Mouse (Mus musculus) hindbrain, embryonic 15.5 days (tissue): ENCODE data around the gene Ogt. TPM values are rescaled to one million over a fixed set of nuclear protein-coding genes. Genes with fewer than 3 reads are reported as not detected.

Experiments
- ATAC-seq: fragments of 200-750 bp; cut with Nextera tagmentation; 2 replicates; pipeline ENCODE4 v1.8.0; 2017; ENCODE audit warnings: low read depth, moderate number of reproducible peaks, moderate TSS enrichment; ENCODE audit not compliant: low FRiP score
- H3K27ac ChIP-seq: fragments of 300-500 bp; sonication (generic); replicated peaks from 2 replicates; pipeline ENCODE4 v1.5.1; 2015; ENCODE audit warnings: mild to moderate bottlenecking, inconsistent platforms
- H3K27me3 ChIP-seq: fragments of 300-500 bp; sonication (generic); 2 replicates; pipeline ENCODE4 v1.6.1; 2015; ENCODE audit warnings: control low read depth, inconsistent platforms
- H3K36me3 ChIP-seq: fragments of 300-500 bp; sonication (generic); 2 replicates; pipeline ENCODE4 v1.6.1; 2015; ENCODE audit warnings: control low read depth, inconsistent platforms
- H3K4me1 ChIP-seq: fragments of 300-500 bp; sonication (generic); replicated peaks from 2 replicates; pipeline ENCODE4 v1.6.1; 2015; ENCODE audit warnings: control low read depth, inconsistent platforms
- H3K4me2 ChIP-seq: fragments of 300-500 bp; sonication (generic); 2 replicates; pipeline ENCODE4 v1.6.1; 2015; ENCODE audit warnings: moderate library complexity, mild to moderate bottlenecking, inconsistent platforms
- H3K4me3 ChIP-seq: fragments of 300-500 bp; sonication (generic); 2 replicates; pipeline ENCODE4 v1.5.1; 2015; ENCODE audit warnings: mild to moderate bottlenecking, inconsistent platforms
- H3K9ac ChIP-seq: fragments of 300-500 bp; sonication (generic); 2 replicates; pipeline ENCODE4 v1.6.1; 2015; ENCODE audit warnings: inconsistent platforms
- H3K9me3 ChIP-seq: fragments of 300-500 bp; sonication (generic); 2 replicates; pipeline ENCODE4 v1.6.1; 2016; ENCODE audit warnings: control low read depth, inconsistent platforms
- WGBS: fragments of 180-500 bp; shearing (Covaris S2); methylation state at CpG from one replicate; pipeline ENCODE4 v1.1.7; 2015; 5-methylcytosine and 5-hydroxymethylcytosine counted together
- polyA plus RNA-seq: library from polyadenylated mRNA; unstranded; fragments of >200 nt; fragmentation: Nextera tagmentation; extraction: Ambion mirVana; gene quantifications from 2 replicates; pipeline ENCODE4 v1.2.1, GENCODE M21; 2015

Ogt gene
- polyA plus RNA-seq, 1 experiment from 2014 or later = 181 TPM

DNA sequence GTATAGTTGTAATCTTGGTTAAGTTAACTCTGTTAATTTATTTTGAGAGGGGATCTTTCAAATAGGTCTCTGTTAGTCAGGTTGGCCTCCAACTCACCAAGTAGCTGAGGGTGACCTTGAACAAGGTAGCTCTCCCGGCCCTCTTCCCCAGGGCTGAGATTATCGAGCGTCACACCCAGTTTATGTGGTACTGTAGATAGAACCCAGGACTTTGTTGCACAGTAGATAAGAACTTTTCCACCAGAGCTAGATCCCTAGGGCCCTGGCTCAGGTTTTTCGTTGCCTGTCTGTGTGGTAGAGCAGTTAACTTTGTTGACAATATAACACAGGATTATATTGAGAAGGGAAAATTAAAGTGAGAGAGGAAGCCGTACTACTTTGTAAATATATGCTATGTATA lies 6.8 kb downstream of the Ogt start:
- no peak for ATAC-seq
- no peak overlapping the region for H3K27ac ChIP-seq
- no peaks in the 10 kb centered on the region for H3K9me3 ChIP-seq
- H3K36me3 ChIP-seq = no peaks in the 10 kb centered on the region
- H3K4me1 ChIP-seq = peaks cover 16% of the 10 kb centered on the region
- H3K9ac ChIP-seq = no peak overlapping the region
- 85% methylated on average over 5 of the region's 5 CpGs for WGBS
- H3K4me3 ChIP-seq = no peak overlapping the region
- no peaks in the 10 kb centered on the region for H3K27me3 ChIP-seq
- no peak overlapping the region for H3K4me2 ChIP-seq

DNA sequence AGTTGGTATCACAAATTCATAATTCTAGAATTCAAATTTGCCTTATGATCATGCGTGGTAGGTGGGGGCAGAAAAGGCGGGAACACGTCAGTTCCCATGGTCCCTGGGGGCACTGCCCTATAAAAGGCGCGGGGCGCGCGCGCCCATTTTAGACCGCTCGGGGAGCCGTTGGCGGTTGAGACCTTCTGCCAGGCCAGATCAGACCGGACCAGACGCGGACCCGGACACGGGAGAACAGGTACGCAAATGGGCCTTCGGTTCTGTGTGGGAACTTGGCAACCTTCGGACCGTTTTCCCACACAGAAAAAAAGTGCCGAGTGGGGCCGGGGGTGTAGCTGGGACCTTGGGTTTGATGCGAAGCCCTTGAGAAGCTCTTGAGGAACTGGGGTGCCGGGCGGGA lies 55.8 kb downstream of the Ogt start:
- H3K27ac ChIP-seq = no peak overlapping the region
- no peak overlapping the region for H3K9ac ChIP-seq
- H3K36me3 ChIP-seq = no peaks in the 10 kb centered on the region
- no peak for ATAC-seq
- H3K27me3 ChIP-seq = no peaks in the 10 kb centered on the region
- no peaks in the 10 kb centered on the region for H3K4me1 ChIP-seq
- 0 out of 2 replicates have a peak, but pooled peaks cover 4% of the 10 kb centered on the region for H3K9me3 ChIP-seq
- no peak overlapping the region for H3K4me3 ChIP-seq
- no peak overlapping the region for H3K4me2 ChIP-seq
- WGBS = 93% methylated on average over 27 of the region's 27 CpGs

DNA sequence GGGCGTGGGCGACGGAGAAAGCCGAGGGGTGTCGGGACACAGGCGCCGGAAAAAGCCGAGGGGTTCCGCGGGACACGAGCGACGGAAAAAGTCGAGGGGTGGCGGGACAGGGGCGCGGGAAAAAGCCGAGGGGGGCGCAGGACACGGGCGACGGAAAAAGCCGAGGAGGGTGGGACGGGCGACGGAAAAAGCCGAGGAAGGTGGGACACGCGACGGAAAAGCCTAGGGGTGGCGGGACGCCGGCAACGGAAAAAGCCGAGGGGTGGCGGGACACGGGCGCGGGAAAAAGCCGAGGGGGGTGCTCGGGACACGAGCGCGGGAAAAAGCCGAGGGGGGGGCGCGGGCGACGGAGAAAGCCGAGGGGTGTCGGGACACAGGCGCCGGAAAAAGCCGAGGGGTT lies 57.7 kb downstream of the Ogt start:
- H3K4me1 ChIP-seq = no peaks in the 10 kb centered on the region
- H3K9me3 ChIP-seq = 0 out of 2 replicates have a peak, but pooled peaks cover 4% of the 10 kb centered on the region
- H3K36me3 ChIP-seq = no peaks in the 10 kb centered on the region
- no peak overlapping the region for H3K4me2 ChIP-seq
- H3K27ac ChIP-seq = no peak overlapping the region
- no peak overlapping the region for H3K9ac ChIP-seq
- no peak for ATAC-seq
- 75% methylated on average over 49 of the region's 54 CpGs for WGBS
- H3K4me3 ChIP-seq = no peak overlapping the region
- no peaks in the 10 kb centered on the region for H3K27me3 ChIP-seq

DNA sequence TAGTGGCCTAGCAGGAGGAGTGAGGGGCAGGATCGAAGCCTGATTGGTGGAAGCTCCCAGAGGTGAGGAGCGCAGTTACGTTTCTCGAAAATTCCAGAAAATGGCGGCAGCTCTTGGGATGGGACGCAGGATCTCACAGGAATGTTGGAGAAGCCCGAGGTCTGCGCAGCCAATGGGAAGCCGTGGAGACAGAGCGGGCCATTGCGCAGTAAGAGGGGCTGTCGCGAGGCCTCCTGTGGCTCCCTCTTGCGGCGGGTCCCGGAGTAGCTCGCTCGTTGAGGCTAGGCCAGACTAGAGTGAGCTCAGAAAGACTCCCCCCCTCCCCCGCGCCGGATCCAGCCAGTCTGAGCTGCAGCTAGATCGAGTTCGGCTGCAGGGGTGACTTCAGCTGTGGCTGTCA lies 58.4 kb downstream of the Ogt start:
- Histone ChIP-seq H3K27me3 (no peaks in the 10 kb centered on the region), H3K9me3 (0 out of 2 replicates have a peak, but pooled peaks cover 4% of the 10 kb centered on the region), H3K9ac (no peak overlapping the region), H3K4me2 (no peak overlapping the region), H3K4me1 (no peaks in the 10 kb centered on the region), H3K4me3 (no peak overlapping the region), H3K36me3 (no peaks in the 10 kb centered on the region), H3K27ac (no peak overlapping the region)
- ATAC-seq = no peak
- 66% methylated on average over 23 of the region's 23 CpGs for WGBS

DNA sequence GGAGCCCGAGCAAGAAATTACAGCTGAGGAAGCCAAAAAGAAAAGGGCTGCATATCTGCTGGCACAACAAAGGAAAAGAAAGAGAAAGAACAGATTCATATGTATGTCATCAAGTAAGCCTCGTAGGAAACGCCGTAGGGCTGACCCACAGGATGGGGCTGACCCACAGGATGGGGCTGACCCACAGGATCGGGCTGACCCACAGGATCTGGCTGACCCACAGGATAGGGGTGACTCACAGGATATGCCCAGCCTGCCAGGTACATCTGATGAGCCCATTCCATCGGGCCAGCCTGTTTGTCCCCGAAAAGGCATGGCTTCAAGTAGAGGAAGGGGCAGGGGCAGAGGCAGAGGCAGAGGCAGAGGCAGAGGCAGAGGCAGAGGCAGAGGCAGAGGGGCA lies 65.3 kb downstream of the Ogt start:
- Histone ChIP-seq H3K27ac (no peak overlapping the region), H3K9ac (no peak overlapping the region), H3K4me2 (no peak overlapping the region), H3K4me3 (no peak overlapping the region), H3K27me3 (no peaks in the 10 kb centered on the region), H3K4me1 (no peaks in the 10 kb centered on the region), H3K9me3 (no peaks in the 10 kb centered on the region), H3K36me3 (no peaks in the 10 kb centered on the region)
- 82% methylated on average over 7 of the region's 7 CpGs for WGBS
- no peak for ATAC-seq

DNA sequence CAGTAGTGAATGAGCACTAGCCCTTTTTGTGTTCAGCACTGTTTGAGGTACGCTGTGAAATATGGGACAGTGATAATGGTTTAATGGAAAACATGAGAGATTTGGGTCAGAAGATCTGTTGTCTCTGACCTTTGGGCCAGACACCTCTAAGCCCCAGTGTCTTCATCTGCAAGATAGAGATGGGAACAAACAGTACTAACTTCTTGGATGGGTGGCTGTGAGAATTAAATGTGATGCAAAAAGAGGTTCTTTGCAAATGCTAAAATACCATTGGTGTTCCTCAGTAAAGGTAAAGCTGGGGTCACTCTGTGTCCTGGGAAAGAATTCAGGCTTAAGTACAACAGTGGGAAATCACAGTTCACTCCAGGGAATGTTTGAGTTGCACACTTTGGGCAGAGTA lies 80.5 kb downstream of the Ogt start:
- no peak overlapping the region for H3K9ac ChIP-seq
- WGBS = 52% methylated on average over 1 of the region's 1 CpGs
- H3K4me2 ChIP-seq = no peak overlapping the region
- H3K9me3 ChIP-seq = no peaks in the 10 kb centered on the region
- H3K27me3 ChIP-seq = peaks cover 1% of the 10 kb centered on the region; the same call in 1 of the 2 replicates
- no peak overlapping the region for H3K4me3 ChIP-seq
- no peak for ATAC-seq
- no peaks in the 10 kb centered on the region for H3K36me3 ChIP-seq
- no peaks in the 10 kb centered on the region for H3K4me1 ChIP-seq
- no peak overlapping the region for H3K27ac ChIP-seq

DNA sequence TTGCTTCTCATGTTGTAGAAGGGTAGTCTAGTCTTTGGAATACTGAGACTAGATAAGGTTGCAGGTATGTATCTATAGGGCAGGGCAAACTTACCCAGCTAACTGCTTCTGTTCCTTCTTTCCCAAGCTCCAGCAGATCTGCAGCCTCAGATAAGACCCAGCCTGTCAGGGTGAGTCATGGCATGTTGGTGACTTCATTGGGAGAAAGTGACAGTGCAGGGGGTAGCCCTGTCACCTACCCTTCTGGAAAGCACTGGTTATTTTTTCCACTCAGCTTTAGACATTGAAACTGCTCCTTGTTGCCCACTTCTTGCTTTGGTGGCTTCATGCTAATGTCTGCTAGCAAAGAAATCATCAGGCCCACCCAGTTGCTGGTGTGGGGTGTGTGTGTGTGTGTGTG lies 90.2 kb downstream of the Ogt start:
- Histone ChIP-seq H3K9me3 (no peaks in the 10 kb centered on the region), H3K36me3 (no peaks in the 10 kb centered on the region), H3K9ac (no peak overlapping the region), H3K4me2 (no peak overlapping the region), H3K4me3 (no peak overlapping the region), H3K27me3 (peaks cover 4% of the 10 kb centered on the region; the same call in 1 of the 2 replicates), H3K4me1 (no peaks in the 10 kb centered on the region), H3K27ac (no peak overlapping the region)
- ATAC-seq = no peak

DNA sequence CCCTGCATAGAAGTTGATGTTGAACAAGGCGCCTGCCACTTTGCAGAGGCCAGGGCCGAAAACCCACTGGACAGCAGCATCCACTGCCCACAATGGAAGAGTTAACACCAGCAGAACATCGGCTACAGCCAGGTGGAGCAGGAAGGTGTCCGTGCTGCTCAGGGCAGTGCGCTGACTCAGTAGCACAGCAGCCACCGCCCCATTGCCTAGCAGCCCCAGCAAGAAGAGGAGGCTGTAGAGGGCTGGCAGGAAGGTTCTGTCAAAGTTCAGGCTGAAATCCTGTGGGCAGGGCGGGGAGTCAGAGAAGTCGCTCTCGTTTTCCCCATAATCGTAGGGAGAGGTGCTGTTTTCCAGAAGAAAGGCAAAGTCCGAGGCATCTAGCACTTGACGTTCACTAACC lies 92.8 kb downstream of the Ogt start:
- Histone ChIP-seq H3K9me3 (no peaks in the 10 kb centered on the region), H3K27me3 (no peaks in the 10 kb centered on the region), H3K4me2 (no peak overlapping the region), H3K9ac (no peak overlapping the region), H3K36me3 (no peaks in the 10 kb centered on the region), H3K27ac (no peak overlapping the region), H3K4me1 (no peaks in the 10 kb centered on the region), H3K4me3 (no peak overlapping the region)
- WGBS = 82% methylated on average over 12 of the region's 12 CpGs
- no peak for ATAC-seq

DNA sequence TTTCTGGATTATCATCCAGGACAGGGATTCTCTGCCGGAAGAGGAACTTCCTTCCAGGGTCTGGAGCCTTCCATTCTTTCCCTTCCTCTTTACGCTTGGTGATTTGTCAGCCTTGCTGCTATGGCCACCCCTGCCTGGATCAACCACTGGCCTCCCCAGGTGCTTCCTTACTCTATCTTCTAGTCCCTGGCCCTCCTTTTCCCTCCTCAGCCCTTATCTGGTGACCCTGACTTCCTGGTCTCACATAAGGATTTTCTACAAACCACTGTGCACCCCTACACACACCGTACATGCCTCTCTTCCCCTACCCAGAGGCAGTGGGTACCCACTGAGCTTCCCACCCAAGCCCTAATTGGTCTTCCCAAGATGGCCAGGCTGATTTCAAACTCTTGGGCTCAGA lies 93.4 kb downstream of the Ogt start:
- Histone ChIP-seq H3K4me3 (no peak overlapping the region), H3K4me2 (no peak overlapping the region), H3K27me3 (0 out of 2 replicates have a peak, but pooled peaks cover 4% of the 10 kb centered on the region), H3K9me3 (no peaks in the 10 kb centered on the region), H3K4me1 (no peaks in the 10 kb centered on the region), H3K9ac (no peak overlapping the region), H3K36me3 (no peaks in the 10 kb centered on the region), H3K27ac (no peak overlapping the region)
- no peak for ATAC-seq
- 94% methylated on average over 3 of the region's 3 CpGs for WGBS

DNA sequence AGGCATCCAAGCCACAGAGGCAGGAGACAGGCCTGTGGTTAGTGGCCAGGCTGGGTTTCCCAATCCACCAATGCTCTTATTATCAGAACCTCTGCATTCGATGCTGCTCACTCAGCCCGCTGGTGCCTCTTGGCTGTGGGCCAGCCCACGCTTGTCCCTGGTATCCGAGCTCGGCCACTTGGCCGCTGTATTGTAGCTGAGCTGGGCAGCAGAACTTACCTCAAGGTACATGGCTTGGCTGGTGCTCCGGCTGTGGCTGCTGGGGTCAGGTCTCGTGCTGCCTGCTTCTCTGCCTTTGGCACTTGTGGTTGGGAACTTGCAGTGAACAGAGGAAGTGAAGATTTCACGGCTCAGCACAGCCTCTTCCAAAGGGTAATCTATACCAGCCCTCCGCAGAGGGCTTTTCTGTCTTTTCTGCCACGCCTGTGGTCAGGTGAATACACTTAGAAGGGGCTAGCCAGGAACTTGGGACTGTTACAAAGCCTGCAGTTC lies 94.0 kb downstream of the Ogt start, which contains the start of gene Cxcr3:
TSS of gene Cxcr3 (minus strand) at position 442 of the 492 bp plus-strand sequence.
- H3K4me1 ChIP-seq = no peaks in the 10 kb centered on the region
- WGBS = 73% methylated on average over 11 of the region's 11 CpGs
- no peak for ATAC-seq

More for the DNA sequence above, 94.0 kb downstream of the Ogt start, which contains the start of gene Cxcr3:
- Histone ChIP-seq H3K9me3 (no peaks in the 10 kb centered on the region), H3K36me3 (no peaks in the 10 kb centered on the region), H3K27me3 (0 out of 2 replicates have a peak, but pooled peaks cover 5% of the 10 kb centered on the region), H3K4me2 (no peak within 1 kb of the TSS), H3K9ac (no peak within 1 kb of the TSS), H3K27ac (no peak within 1 kb of the TSS), H3K4me3 (no peak within 1 kb of the TSS)

Other genes with a start within 250 kb of the Ogt start
- gene Zmym3, start 219.2 kb upstream of the Ogt start, polyA plus RNA-seq = 83.4 and 85.6 TPM in 2 replicates
- 298 and 299 TPM in 2 replicates for gene Nono, start 210.7 kb upstream of the Ogt start, polyA plus RNA-seq
- gene Itgb1bp2, start 191.0 kb upstream of the Ogt start, polyA plus RNA-seq = 1.1 and 2.0 TPM in 2 replicates
- gene Taf1, start 107.3 kb upstream of the Ogt start, polyA plus RNA-seq = 13.5 and 15.0 TPM in 2 replicates
- 0.35 TPM in 1 of 2 replicates, not detected in the other for gene Cxcr3, start 94.2 kb downstream of the Ogt start, polyA plus RNA-seq
- 0.09 TPM in 1 of 2 replicates, not detected in the other for gene Gm4779, start 154.4 kb downstream of the Ogt start, polyA plus RNA-seq
- not detected in 2 replicates for gene 8030474K03Rik, start 154.6 kb downstream of the Ogt start, polyA plus RNA-seq
- gene Nhsl2, start 209.3 kb downstream of the Ogt start, polyA plus RNA-seq = 6.4 and 7.3 TPM in 2 replicates